Mouse (Mus musculus): Measurements from ENCODE around the gene Rnf207. TPM values are rescaled to one million over a fixed set of nuclear protein-coding genes. Genes with fewer than 3 reads are reported as not detected.
A peak's percentile ranks its signal among the peaks of the same experiment; 100 is the strongest.

Rnf207 gene
- total RNA-seq, 2 experiments from 2014 or later: 0.32 TPM; not detected in 1

DNA sequence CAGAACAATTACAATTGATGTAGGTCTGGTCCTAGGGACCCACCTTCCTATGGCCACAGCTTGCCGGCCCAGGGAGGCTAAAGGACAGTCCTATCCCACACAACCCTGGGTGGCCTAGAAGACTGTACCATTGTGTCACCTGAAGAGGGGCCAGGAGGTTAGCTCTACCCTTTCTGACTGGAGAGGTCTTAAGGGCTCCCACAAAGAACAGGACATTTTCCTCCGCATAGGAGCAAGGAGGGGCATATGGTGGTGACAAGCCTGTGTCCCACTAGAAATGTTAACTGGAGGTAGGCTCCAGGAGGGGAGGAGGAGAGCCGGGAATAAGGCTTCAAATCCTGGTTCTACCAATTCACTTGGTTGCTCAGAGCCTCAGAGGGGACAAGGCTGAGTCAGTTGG lies 45.6 kb downstream of the Rnf207 start:
- DNase-seq (ENCODE audit: low spot score in 2 of 2): no peak

DNA sequence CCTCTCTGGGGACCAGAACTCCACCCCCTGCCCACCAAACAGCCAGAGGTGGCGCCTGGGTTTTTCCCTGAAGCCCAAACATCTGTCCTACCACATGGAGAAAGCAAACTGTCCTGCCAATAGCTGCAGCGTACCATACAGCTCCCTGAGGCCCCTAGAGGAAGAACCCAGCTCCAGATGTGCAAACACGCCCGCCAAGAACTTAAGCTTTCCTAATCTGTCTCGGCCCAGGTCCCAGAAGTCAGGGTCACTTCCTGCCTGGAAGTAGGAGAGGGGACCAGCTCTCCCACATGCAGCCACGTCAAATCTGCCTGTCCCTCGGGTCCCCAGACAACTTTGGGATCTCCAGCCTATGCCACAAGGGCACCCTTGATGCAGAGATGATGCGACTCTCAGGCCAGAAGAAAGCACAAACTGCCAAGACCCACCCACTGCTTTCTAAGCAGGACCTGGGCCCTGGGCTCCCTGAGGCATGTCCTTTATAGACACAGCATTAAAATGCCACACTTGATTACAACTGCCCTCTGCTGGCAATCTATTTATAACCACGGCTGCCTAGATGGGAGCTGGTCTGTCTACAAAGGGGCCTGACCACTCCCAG lies 46.2 kb downstream of the Rnf207 start:
- DNase-seq (ENCODE audit: low spot score in 2 of 2): peak; percentile 56 to 84

DNA sequence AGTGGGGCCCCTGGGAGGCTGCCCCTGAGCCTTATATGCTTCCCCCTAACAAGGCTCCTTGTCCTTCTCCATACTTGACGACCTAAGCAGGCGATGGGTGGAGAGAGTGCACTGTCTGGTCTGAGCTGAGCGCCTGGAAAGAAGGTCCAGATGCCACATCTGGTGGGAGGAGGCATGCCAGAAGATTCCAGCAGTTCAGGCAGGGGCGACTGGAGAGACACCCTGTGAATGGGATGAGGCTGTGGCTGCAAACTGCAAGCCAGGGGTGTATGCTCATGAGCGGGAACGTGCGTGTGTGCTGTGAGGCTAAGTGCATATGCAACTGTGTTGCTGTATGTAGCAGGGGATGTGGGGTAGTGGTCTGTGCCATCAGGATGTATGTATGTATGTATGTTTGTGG lies 46.8 kb downstream of the Rnf207 start:
- no peak for DNase-seq (ENCODE audit: low spot score in 2 of 2)

DNA sequence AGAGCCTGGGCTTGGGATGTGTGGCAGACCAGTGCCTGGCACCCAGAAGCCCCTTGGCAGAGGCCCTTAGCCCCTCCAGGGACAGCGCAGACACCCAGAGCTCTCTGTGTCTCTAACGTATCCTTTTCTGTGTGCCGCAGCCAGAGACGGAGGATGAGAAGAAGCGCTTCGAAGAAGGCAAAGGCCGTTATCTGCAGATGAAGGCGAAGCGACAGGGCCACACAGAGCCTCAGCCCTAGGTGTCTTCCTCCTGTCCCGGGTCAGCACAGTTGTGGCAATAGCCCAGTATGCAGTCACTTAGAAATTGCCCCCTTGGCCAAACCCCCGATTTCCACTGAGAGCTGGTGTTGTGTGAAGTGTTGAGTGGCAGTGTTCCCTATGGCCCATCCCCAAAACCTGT lies 47.5 kb downstream of the Rnf207 start:
- DNase-seq (ENCODE audit: low spot score in 2 of 2): no peak

DNA sequence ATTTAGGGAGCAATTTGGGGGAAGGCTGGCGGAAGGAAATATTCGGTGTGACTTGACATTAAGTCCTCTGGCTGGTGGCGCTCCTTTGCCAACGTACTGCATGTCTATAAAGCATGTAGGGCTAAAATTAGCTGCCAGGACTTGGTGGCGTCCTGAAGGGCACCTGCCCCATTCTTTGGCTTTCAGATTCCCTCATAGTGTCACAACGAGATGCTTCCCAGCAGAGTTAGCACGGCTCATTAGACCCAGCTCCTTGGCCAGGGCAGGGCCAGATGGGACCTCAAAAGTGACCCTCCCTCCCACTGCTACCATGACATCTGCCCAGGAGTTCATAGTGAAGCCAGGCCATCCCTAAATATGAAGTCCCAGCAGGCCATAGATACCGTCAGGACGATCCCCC lies 48.2 kb downstream of the Rnf207 start:
- no peak for DNase-seq (ENCODE audit: low spot score in 2 of 2)

DNA sequence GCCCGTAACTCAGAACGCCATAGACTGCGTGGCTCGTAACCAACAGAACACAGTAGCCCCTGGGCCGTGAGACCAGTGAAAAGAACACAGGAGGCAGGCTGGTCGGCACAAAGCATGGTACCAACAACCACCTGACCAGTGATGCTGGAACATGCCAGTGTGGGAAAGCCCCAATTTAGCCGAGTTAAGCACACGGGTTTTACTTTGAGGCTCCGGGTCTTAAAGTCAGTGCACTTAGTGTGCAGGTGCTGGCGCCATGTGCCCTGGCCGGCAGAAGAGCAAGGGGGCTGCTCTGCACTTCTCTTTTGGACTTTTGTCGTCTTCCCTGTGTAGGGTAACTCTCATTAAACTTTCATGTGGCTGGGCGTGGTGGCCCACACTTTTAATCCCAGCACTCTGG lies 48.8 kb downstream of the Rnf207 start:
- no peak for DNase-seq (ENCODE audit: low spot score in 2 of 2)

DNA sequence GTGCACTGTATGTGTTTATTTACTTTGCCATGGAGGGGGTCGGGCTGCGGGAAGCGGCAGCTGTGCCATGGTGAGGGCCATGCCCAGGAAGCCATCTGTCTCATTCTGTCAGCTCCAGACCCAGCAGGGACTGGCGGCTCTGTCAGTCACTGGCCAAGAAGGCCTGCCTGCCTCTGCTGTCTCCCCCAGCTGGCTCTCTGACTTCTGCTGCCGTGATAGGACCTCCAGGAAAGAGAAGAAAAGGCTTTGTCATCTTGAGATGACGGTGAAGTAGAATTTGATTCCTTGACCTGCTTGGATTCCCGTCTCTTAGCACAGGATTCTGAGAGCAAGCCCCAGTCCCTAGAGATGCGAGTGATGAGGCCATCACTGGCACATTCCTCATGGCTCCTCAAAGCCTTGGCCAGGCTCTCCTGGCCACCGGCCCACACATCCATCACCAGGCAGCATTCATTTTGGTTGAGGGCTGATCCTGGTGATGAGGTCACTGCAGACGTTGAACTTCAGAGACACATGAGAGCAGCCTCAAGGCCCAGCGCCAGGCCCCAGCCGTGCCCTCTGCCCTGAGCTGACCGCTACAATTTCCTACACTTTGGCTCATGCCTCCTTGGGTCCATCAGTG lies 50.9 kb downstream of the Rnf207 start:
- peak in 1 of 2 experiments; percentile 50 for DNase-seq (ENCODE audit: low spot score in 2 of 2)

- DNase-seq (ENCODE audit: low spot score in 2 of 2): peak in 1 of 2 experiments; percentile 55
These were observed 52.4 kb downstream of the Rnf207 start for GRCm38 (mm10) chr4:152266236-152266895.

DNA sequence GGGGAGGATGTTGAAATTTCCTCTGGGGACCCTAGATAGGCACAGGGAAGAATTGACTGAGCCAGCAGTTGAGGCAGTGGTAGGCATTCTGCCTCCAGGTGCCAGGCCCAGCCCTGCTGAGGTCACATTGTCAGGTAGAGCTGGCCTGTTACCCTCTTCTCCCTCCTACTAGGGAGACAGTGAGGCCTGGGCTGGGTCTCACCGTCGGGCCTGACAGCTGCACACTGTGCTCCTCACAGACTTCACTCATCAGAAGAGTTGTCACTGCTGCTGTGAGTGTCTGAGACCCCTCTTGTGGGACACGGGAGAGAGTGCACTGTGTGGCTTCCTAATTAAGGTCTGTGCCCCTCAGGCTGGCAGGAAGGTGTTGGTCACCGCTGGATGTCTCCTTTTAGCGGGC lies 53.0 kb downstream of the Rnf207 start:
- DNase-seq (ENCODE audit: low spot score in 2 of 2): no peak

DNA sequence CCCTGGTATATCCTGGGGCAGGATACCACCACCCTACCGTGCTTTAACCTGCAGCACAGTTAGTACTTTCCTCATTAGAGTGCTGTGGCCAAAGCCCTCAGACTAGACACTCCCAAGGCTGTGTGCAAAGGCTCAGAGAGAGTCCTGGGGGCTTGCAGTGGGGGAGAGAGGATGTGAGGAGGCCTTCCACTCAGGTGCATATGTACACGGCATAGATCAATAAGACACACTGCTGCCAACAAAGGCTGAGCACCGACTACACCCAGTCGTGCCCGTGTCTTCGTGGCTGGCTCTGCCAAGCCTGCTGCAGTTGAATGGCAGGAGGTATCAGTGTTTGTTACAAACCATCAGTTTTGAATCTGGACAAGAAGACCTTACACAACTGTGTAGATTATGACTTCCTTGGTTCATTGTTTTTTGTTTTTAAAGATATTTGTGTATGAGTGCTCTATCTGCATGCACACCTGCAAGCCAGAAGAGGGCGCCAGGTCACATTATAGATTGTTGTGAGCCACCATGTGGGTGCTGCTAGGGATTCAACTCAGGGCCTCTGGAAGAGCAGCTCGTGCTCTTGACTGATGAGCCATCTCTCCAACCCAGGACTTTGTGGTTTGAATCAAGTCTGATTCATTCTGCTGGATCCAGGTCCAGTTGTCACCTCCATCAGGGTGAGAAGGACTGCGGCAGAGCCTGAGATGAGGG lies 53.8 kb downstream of the Rnf207 start:
- DNase-seq (ENCODE audit: low spot score in 2 of 2): no peak

DNA sequence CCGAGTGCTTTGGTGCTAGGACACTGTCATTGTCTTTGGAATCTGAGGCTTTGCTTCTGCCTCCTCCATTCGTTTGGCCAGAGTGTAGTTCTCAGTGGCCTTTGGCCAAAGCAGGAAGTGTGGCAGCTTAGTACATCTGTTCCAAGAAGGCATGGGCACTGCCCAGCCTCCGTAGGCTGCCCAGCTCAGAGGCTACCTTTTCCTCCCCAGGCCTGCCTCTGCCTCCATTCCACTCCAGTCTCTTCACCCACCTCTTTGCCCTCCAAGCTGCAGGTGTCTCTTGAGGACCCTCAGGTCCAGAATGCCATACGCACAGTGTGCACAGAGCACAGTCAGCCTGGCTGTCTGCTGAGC lies 54.6 kb downstream of the Rnf207 start:
- DNase-seq (ENCODE audit: low spot score in 2 of 2): no peak

GRCm38 (mm10) chr4:152263512-152264176 lies 55.1 kb downstream of the Rnf207 start:
- DNase-seq (ENCODE audit: low spot score in 2 of 2): no peak

DNA sequence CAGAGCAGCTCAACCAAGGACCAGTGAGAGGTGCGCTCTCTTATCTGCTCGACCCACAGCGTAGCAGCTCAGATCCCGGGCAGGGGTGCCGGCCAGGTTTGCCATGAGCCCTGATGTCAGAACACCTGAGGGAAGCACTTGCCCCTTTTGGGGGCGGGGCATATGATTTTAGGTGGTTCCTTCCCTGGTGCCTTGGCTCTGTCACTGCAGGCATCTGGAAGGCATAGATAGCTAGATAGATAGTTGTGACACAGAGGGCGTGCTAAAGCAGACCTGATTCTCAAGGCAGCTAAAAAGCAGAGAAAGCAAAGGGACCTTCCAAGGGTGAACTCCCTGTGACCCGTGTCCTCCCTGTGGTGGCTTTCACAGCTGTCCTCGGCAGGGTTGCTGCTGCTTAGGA lies 55.7 kb downstream of the Rnf207 start:
- no peak for DNase-seq (ENCODE audit: low spot score in 2 of 2)

- no peak for DNase-seq (ENCODE audit: low spot score in 2 of 2)
These were observed 56.6 kb downstream of the Rnf207 start for GRCm38 (mm10) chr4:152262187-152262586.

DNA sequence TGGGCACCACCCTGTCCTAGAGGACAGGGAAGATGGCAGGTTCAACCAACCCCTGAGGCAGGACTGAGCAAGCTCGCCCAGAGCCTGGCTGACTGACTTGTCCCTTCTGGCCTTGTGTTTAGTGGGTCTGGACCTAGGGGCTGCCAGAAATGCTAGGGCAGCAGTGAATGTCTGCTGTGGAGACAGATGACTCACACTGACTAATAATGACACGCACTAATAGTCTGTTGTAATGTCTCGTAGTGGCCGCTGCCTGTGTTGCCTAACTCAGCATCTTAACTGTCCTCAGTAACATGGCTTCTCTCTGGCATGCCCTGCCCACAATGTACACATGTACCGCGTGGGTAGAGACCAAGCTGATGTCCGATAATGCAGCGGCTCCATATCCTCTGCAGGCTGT lies 58.3 kb downstream of the Rnf207 start:
- peak in 1 of 2 experiments; percentile 12 for DNase-seq (ENCODE audit: low spot score in 2 of 2)

DNA sequence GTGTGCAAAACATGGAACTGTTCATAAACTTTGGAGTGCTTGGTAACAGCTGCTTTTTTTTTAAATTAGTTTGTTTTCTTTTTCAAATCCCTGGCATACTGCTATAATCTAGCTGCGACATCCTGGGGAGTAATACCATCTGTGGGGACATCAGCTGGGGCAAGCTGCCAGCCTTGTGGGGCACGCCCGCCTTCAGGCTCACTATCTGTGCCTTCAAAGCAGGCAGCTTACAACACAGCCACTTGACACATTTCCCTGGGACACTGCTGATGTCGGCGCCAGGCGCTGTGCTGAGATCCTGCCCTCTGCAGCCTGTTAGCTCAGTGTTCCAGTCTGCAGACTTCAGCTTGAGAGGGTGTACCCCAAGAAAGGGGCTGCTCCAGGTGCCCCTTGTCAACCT lies 61.7 kb downstream of the Rnf207 start:
- peak in 1 of 2 experiments; percentile 59 for DNase-seq (ENCODE audit: low spot score in 2 of 2)

Other genes starting within 250 kb of the Rnf207 start
- gene Plekhg5, start 246.5 kb downstream of the Rnf207 start, total RNA-seq (2021): 10 to 100 TPM; 22.2 to 31.9 TPM
- 1 to 10 TPM; 1.9 to 2.0 TPM for gene Tnfrsf25, start 203.1 kb downstream of the Rnf207 start, total RNA-seq (2021)
- gene Espn, start 166.6 kb downstream of the Rnf207 start, total RNA-seq (2021): 1 to 10 TPM; 1.5 TPM
- not detected for gene Hes2, start 160.1 kb downstream of the Rnf207 start, total RNA-seq (2021)
- gene Acot7, start 140.9 kb downstream of the Rnf207 start, total RNA-seq (2021): 10 to 100 TPM; 13.5 to 17.6 TPM
- 10 to 100 TPM; 47.5 to 49.4 TPM for gene Gpr153, start 44.8 kb downstream of the Rnf207 start, total RNA-seq (2021)
- gene Hes3, start 27.3 kb downstream of the Rnf207 start, total RNA-seq (2021): not detected
- 10 to 100 TPM; 21.3 to 26.0 TPM for gene Icmt, start 21.8 kb downstream of the Rnf207 start, total RNA-seq (2021)
- gene Rpl22, start 6.7 kb upstream of the Rnf207 start, total RNA-seq (2021): 100 to 1,000 TPM; 405 to 428 TPM
- under 1 TPM; 0.18 to 0.27 TPM for gene Chd5, start 19.7 kb upstream of the Rnf207 start, total RNA-seq (2021)
- 1 to 10 TPM; 2.0 to 2.5 TPM for gene Nphp4, start 157.7 kb upstream of the Rnf207 start, total RNA-seq (2021)
- 1 to 10 TPM; 5.6 to 6.1 TPM for gene Kcnab2, start 158.9 kb upstream of the Rnf207 start, total RNA-seq (2021)